Mouse (Mus musculus) embryonic fibroblast, embryonic 13.5 days (primary cell): ENCODE measurements around the gene Mtcl1. TPM values are rescaled to one million over a fixed set of nuclear protein-coding genes. Genes with fewer than 3 reads are reported as not detected.

Experiments used
- H3K27ac ChIP-seq: 2 replicates; pipeline ENCODE4 v1.5.1; 2012; ENCODE audit warnings: low read length, control low read depth, inconsistent platforms; ENCODE audit not compliant: insufficient read depth
- H3K4me1 ChIP-seq: 2 replicates; pipeline ENCODE4 v1.6.1; 2011; ENCODE audit warnings: low read length; ENCODE audit not compliant: control insufficient read depth, insufficient read depth
- H3K4me3 ChIP-seq: 2 replicates; pipeline ENCODE4 v1.5.1; 2011; ENCODE audit warnings: mild to moderate bottlenecking, control low read depth, low read length; ENCODE audit not compliant: insufficient read depth
- CTCF ChIP-seq: IDR thresholded peaks from 2 replicates; pipeline ENCODE4 v1.5.1; 2011; ENCODE audit warnings: mild to moderate bottlenecking, control low read depth, low read length, moderate library complexity, borderline replicate concordance; ENCODE audit not compliant: insufficient read depth
- POLR2A ChIP-seq: IDR thresholded peaks from 2 replicates; pipeline ENCODE4 v1.6.1; 2011; ENCODE audit warnings: low read depth, mild to moderate bottlenecking, control low read depth, low read length, moderate library complexity
- polyA plus RNA-seq: library from polyadenylated mRNA; stranded (reverse); fragments of >200 nt; gene quantifications from 2 replicates; pipeline ENCODE4 v1.2.4, GENCODE M21; 2011; ENCODE audit warnings: low read depth; ENCODE audit not compliant: missing spikeins, insufficient read length

Gene Mtcl1
- polyA plus RNA-seq, 1 experiment: 5.2 TPM

- Histone ChIP-seq H3K27ac (no peak overlapping the region), H3K4me3 (no peak overlapping the region), H3K4me1 (no peaks in the 10 kb centered on the region)
- TF ChIP-seq POLR2A (no peak), CTCF (no peak)
Observed at GRCm38 (mm10) chr17:66334894-66335293, 114.7 kb downstream of the Mtcl1 start.

GRCm38 (mm10) chr17:66331207-66331606, 118.3 kb downstream of the Mtcl1 start:
- Histone ChIP-seq H3K27ac (no peak overlapping the region), H3K4me3 (no peak overlapping the region), H3K4me1 (no peaks in the 10 kb centered on the region)
- no peak for TF ChIP-seq CTCF

GRCm38 (mm10) chr17:66326552-66327045, 123.0 kb downstream of the Mtcl1 start:
- TF ChIP-seq POLR2A (no peak), CTCF (no peak)

GRCm38 (mm10) chr17:66326204-66326545, 123.4 kb downstream of the Mtcl1 start:
- TF ChIP-seq CTCF (no peak), POLR2A (no peak)
- H3K4me1 ChIP-seq: 0 out of 2 replicates have a peak, but pooled peaks cover 2% of the 10 kb centered on the region
- no peak overlapping the region for H3K4me3 ChIP-seq
- no peak overlapping the region for H3K27ac ChIP-seq

More at GRCm38 (mm10) chr17:66326552-66327045, 123.0 kb downstream of the Mtcl1 start:
- Histone ChIP-seq H3K4me3 (no peak overlapping the region), H3K4me1 (0 out of 2 replicates have a peak, but pooled peaks cover 2% of the 10 kb centered on the region), H3K27ac (no peak overlapping the region)

GRCm38 (mm10) chr17:66325440-66326203, 123.9 kb downstream of the Mtcl1 start:
- no peak overlapping the region for H3K4me3 ChIP-seq
- TF ChIP-seq CTCF: no peak
- TF ChIP-seq POLR2A: no peak
- H3K4me1 ChIP-seq: 0 out of 2 replicates have a peak, but pooled peaks cover 2% of the 10 kb centered on the region
- no peak overlapping the region for H3K27ac ChIP-seq

- 0 out of 2 replicates have a peak, but pooled peaks cover 2% of the 10 kb centered on the region for H3K4me1 ChIP-seq
- no peak overlapping the region for H3K4me3 ChIP-seq
- H3K27ac ChIP-seq: no peak overlapping the region
- TF ChIP-seq POLR2A (no peak), CTCF (no peak)
Observed at GRCm38 (mm10) chr17:66324836-66325235, 124.7 kb downstream of the Mtcl1 start.

GRCm38 (mm10) chr17:66322646-66323255, 126.8 kb downstream of the Mtcl1 start:
- no peak for TF ChIP-seq CTCF
- Histone ChIP-seq H3K27ac (no peak overlapping the region), H3K4me1 (0 out of 2 replicates have a peak, but pooled peaks cover 2% of the 10 kb centered on the region), H3K4me3 (no peak overlapping the region)

GRCm38 (mm10) chr17:66321933-66322332, 127.6 kb downstream of the Mtcl1 start:
- TF ChIP-seq CTCF (no peak), POLR2A (no peak)
- H3K4me1 ChIP-seq: 0 out of 2 replicates have a peak, but pooled peaks cover 2% of the 10 kb centered on the region

GRCm38 (mm10) chr17:66320716-66321372, 128.7 kb downstream of the Mtcl1 start:
- H3K4me3 ChIP-seq: no peak overlapping the region
- TF ChIP-seq CTCF: no peak
- 0 out of 2 replicates have a peak, but pooled peaks cover 2% of the 10 kb centered on the region for H3K4me1 ChIP-seq
- H3K27ac ChIP-seq: no peak overlapping the region

More at GRCm38 (mm10) chr17:66321933-66322332, 127.6 kb downstream of the Mtcl1 start:
- Histone ChIP-seq H3K4me3 (no peak overlapping the region), H3K27ac (no peak overlapping the region)

GRCm38 (mm10) chr17:66318031-66318430, 131.5 kb downstream of the Mtcl1 start:
- no peak overlapping the region for H3K27ac ChIP-seq
- 0 out of 2 replicates have a peak, but pooled peaks cover 1% of the 10 kb centered on the region for H3K4me1 ChIP-seq
- no peak for TF ChIP-seq CTCF
- no peak for TF ChIP-seq POLR2A

More at GRCm38 (mm10) chr17:66318031-66318430, 131.5 kb downstream of the Mtcl1 start:
- H3K4me3 ChIP-seq: no peak overlapping the region
